Mouse (Mus musculus): ENCODE results near the gene Gm44973. TPM values are rescaled to one million over a fixed set of nuclear protein-coding genes. Genes with fewer than 3 reads are reported as not detected.
A peak's percentile ranks its signal among the peaks of the same experiment; 100 is the strongest.
"Not testable (repeated sequence)": the region's sequence is repeated elsewhere in the genome, so short reads cannot be mapped to it uniquely, and the experiment has no call there.

Gene Gm44973
- total RNA-seq, 2 experiments from 2014 or later = not detected

- intact Hi-C loops (cut with DNase I; ENCODE audit: low total_unique reads) = no loop called here
- DNase-seq = no peak
Measured at GRCm38 (mm10) chr7:5064886-5065285, 49.6 kb downstream of the Gm44973 start.

- DNase-seq = no peak
- intact Hi-C loops (cut with DNase I; ENCODE audit: low total_unique reads) = loop anchor here (10.0 kb wide), 1 partner anchor 1449 kb away; the partner anchor contains the start of genes Prpf31 and Tfpt
Measured at GRCm38 (mm10) chr7:5073586-5073985, 58.3 kb downstream of the Gm44973 start.

- intact Hi-C loops (cut with DNase I; ENCODE audit: low total_unique reads) = loop anchor here (10.0 kb wide), 1 partner anchor 1450 kb away; the partner anchor contains the start of genes Prpf31 and Tfpt
- no peak for DNase-seq
Measured at GRCm38 (mm10) chr7:5074984-5075383, 59.7 kb downstream of the Gm44973 start.

GRCm38 (mm10) chr7:5076931-5077330 is 61.6 kb downstream of the Gm44973 start:
- intact Hi-C loops (cut with DNase I; ENCODE audit: low total_unique reads) = loop anchor here (10.0 kb wide), 1 partner anchor 1452 kb away; the partner anchor contains the start of genes Prpf31 and Tfpt
- no peak for DNase-seq

- DNase-seq = not testable (repeated sequence)
- intact Hi-C loops (cut with DNase I; ENCODE audit: low total_unique reads) = loop anchor here (10.0 kb wide), 1 partner anchor 1455 kb away; the partner anchor contains the start of genes Prpf31 and Tfpt
Measured at GRCm38 (mm10) chr7:5079365-5080009, 64.2 kb downstream of the Gm44973 start.

- intact Hi-C loops (cut with DNase I; ENCODE audit: low total_unique reads) = no loop called here
- peak; percentile 97 for DNase-seq
Measured at GRCm38 (mm10) chr7:5080010-5080751, 64.9 kb downstream of the Gm44973 start, which contains the start of gene Epn1. TSS of gene Epn1 (plus strand) at chr7:5080235.

GRCm38 (mm10) chr7:5080815-5081214 is 65.5 kb downstream of the Gm44973 start:
- intact Hi-C loops (cut with DNase I; ENCODE audit: low total_unique reads) = no loop called here
- DNase-seq = no peak

- DNase-seq = no peak
- intact Hi-C loops (cut with DNase I; ENCODE audit: low total_unique reads) = no loop called here
Measured at GRCm38 (mm10) chr7:5081241-5081640, 65.9 kb downstream of the Gm44973 start.

- intact Hi-C loops (cut with DNase I; ENCODE audit: low total_unique reads) = no loop called here
- DNase-seq = no peak
Measured at GRCm38 (mm10) chr7:5081939-5082338, 66.6 kb downstream of the Gm44973 start.

Other genes with a start within 250 kb of the Gm44973 start
- gene Fam71e2, start 244.2 kb upstream of the Gm44973 start, total RNA-seq (2021) = not detected
- gene Il11, start 232.6 kb upstream of the Gm44973 start, total RNA-seq (2021) = under 1 TPM in 1 of 2 experiments, not detected in 1; 0.13 TPM
- gene Tmem190, start 232.6 kb upstream of the Gm44973 start, total RNA-seq (2021) = not detected
- 1 to 10 TPM; 2.5 to 4.1 TPM for gene Tmem238, start 225.8 kb upstream of the Gm44973 start, total RNA-seq (2021)
- 100 to 1,000 TPM; 613 to 657 TPM for gene Rpl28, start 222.6 kb upstream of the Gm44973 start, total RNA-seq (2021)
- gene Ube2s, start 202.9 kb upstream of the Gm44973 start, total RNA-seq (2021) = 10 to 100 TPM; 79.5 to 80.4 TPM
- not detected for gene Shisa7, start 170.8 kb upstream of the Gm44973 start, total RNA-seq (2021)
- 1 to 10 TPM; 2.4 TPM for gene Isoc2b, start 145.2 kb upstream of the Gm44973 start, total RNA-seq (2021)
- 10 to 100 TPM; 15.8 to 16.7 TPM for gene Isoc2a, start 138.3 kb upstream of the Gm44973 start, total RNA-seq (2021)
- not detected for gene Gm36210, start 109.0 kb upstream of the Gm44973 start, total RNA-seq (2021)
- gene Zfp628, start 100.3 kb upstream of the Gm44973 start, total RNA-seq (2021) = 1 to 10 TPM; 7.9 to 8.4 TPM
- 1 to 10 TPM; 2.4 to 3.3 TPM for gene Nat14, start 93.5 kb upstream of the Gm44973 start, total RNA-seq (2021)
- 10 to 100 TPM; 28.5 to 33.4 TPM for gene Ssc5d, start 89.7 kb upstream of the Gm44973 start, total RNA-seq (2021)
- gene Sbk2, start 51.1 kb upstream of the Gm44973 start, total RNA-seq (2021) = 10 to 100 TPM; 39.9 to 51.4 TPM
- 1 to 10 TPM in 1 of 2 experiments, under 1 TPM in 1; 0.33 to 1.0 TPM for gene Sbk3, start 44.3 kb upstream of the Gm44973 start, total RNA-seq (2021)
- 10 to 100 TPM in 1 of 2 experiments, 1 to 10 TPM in 1; 9.0 to 10.5 TPM for gene Zfp579, start 19.3 kb upstream of the Gm44973 start, total RNA-seq (2021)
- gene Zfp524, start 1.1 kb upstream of the Gm44973 start, total RNA-seq (2021) = 1 to 10 TPM; 5.8 to 6.0 TPM
- gene Fiz1, start 799 bp upstream of the Gm44973 start, total RNA-seq (2021) = 10 to 100 TPM; 16.3 to 16.5 TPM
- 10 to 100 TPM; 12.6 to 13.4 TPM for gene Zfp865, start 4.9 kb downstream of the Gm44973 start, total RNA-seq (2021)
- gene Ccdc106, start 5.1 kb downstream of the Gm44973 start, total RNA-seq (2021) = under 1 TPM; 0.31 to 0.33 TPM
- not detected for gene 4632433K11Rik, start 18.6 kb downstream of the Gm44973 start, total RNA-seq (2021)
- 1 to 10 TPM; 4.3 to 5.0 TPM for gene Zfp784, start 22.9 kb downstream of the Gm44973 start, total RNA-seq (2021)
- 1 to 10 TPM; 5.6 to 6.6 TPM for gene Zfp580, start 36.0 kb downstream of the Gm44973 start, total RNA-seq (2021)
- gene U2af2, start 46.6 kb downstream of the Gm44973 start, total RNA-seq (2021) = 10 to 100 TPM; 52.0 to 62.2 TPM
- 100 to 1,000 TPM; 100 to 107 TPM for gene Epn1, start 64.7 kb downstream of the Gm44973 start, total RNA-seq (2021)
- gene Rfpl4, start 101.5 kb downstream of the Gm44973 start, total RNA-seq (2021) = not detected
- gene Rasl2-9, start 110.5 kb downstream of the Gm44973 start, total RNA-seq (2021) = 1 to 10 TPM; 1.4 to 1.7 TPM
- gene Vmn1r55, start 134.2 kb downstream of the Gm44973 start, total RNA-seq (2021) = not detected
- gene Vmn1r56, start 181.3 kb downstream of the Gm44973 start, total RNA-seq (2021) = not detected
- gene Vmn1r57, start 203.0 kb downstream of the Gm44973 start, total RNA-seq (2021) = not detected